Mouse (Mus musculus) embryo, embryonic 11.5 days (tissue): ENCODE data around the gene Hic2.
"Not testable (repeated sequence)": the region's sequence is repeated elsewhere in the genome, so short reads cannot be mapped to it uniquely, and the experiment has no call there.

Experiments used
- DNase-seq: peaks from one replicate; pipeline ENCODE4 v3.0.0-alpha.2; 2012; ENCODE audit warnings: low read depth, low spot score

Hic2 gene

GRCm38 (mm10) chr16:17232794-17233701 is at the start of gene Hic2:
Gene Hic2 (plus strand): TSS chr16:17233572.
- peak; percentile 96 for DNase-seq

- no peak for DNase-seq
Measured at GRCm38 (mm10) chr16:17185475-17185874, 47.9 kb upstream of the Hic2 start.

- DNase-seq = no peak
Measured at GRCm38 (mm10) chr16:17193823-17194222, 39.5 kb upstream of the Hic2 start.

GRCm38 (mm10) chr16:17200121-17200952 is 33.0 kb upstream of the Hic2 start:
- no peak for DNase-seq

GRCm38 (mm10) chr16:17200953-17201707 is 32.2 kb upstream of the Hic2 start:
- peak; percentile 68 for DNase-seq

- no peak for DNase-seq
Measured at GRCm38 (mm10) chr16:17201977-17202376, 31.4 kb upstream of the Hic2 start.

- DNase-seq = no peak
Measured at GRCm38 (mm10) chr16:17202549-17202948, 30.8 kb upstream of the Hic2 start, which contains the start of gene Ube2l3. Gene Ube2l3 (minus strand): TSS chr16:17202649.

- DNase-seq = no peak
Measured at GRCm38 (mm10) chr16:17204990-17205389, 28.4 kb upstream of the Hic2 start.

- peak; percentile 88 for DNase-seq
Measured at GRCm38 (mm10) chr16:17208389-17209361, 24.7 kb upstream of the Hic2 start, which contains the start of gene Rimbp3. Gene Rimbp3 (plus strand): TSS chr16:17208603.

GRCm38 (mm10) chr16:17209404-17209960 is 23.9 kb upstream of the Hic2 start:
- no peak for DNase-seq

GRCm38 (mm10) chr16:17209981-17210838 is 23.2 kb upstream of the Hic2 start:
- DNase-seq = peak; percentile 81

- DNase-seq = no peak
Measured at GRCm38 (mm10) chr16:17216934-17217633, 16.3 kb upstream of the Hic2 start.

GRCm38 (mm10) chr16:17220127-17220733 is 13.1 kb upstream of the Hic2 start:
- no peak for DNase-seq

- DNase-seq = peak; percentile 86
Measured at GRCm38 (mm10) chr16:17222197-17222596, 11.2 kb upstream of the Hic2 start.

- DNase-seq = no peak
Measured at GRCm38 (mm10) chr16:17225584-17225983, 7.8 kb upstream of the Hic2 start.

- DNase-seq = no peak
Measured at GRCm38 (mm10) chr16:17226496-17226895, 6.9 kb upstream of the Hic2 start.

GRCm38 (mm10) chr16:17231523-17231922 is 1.8 kb upstream of the Hic2 start:
- not testable (repeated sequence) for DNase-seq
